Mouse (Mus musculus) splenic B cell, adult 2 months (primary cell): Measurements from ENCODE around the gene Grsf1.

Experiments used
- DNase-seq: peaks from one replicate; pipeline ENCODE4 v3.0.0-alpha.2; 2011; ENCODE audit warnings: low read depth, low spot score
- H3K27me3 ChIP-seq: 2 replicates; pipeline ENCODE4 v1.6.1; 2012; ENCODE audit warnings: mild to moderate bottlenecking, low read length, moderate library complexity, mixed read lengths; ENCODE audit not compliant: control insufficient read depth, poor library complexity, insufficient read depth, severe bottlenecking
- H3K36me3 ChIP-seq: 2 replicates; pipeline ENCODE4 v1.6.1; 2012; ENCODE audit warnings: mild to moderate bottlenecking, low read length, moderate library complexity, mixed read lengths; ENCODE audit not compliant: control insufficient read depth, poor library complexity, insufficient read depth, severe bottlenecking

The Grsf1 gene

GRCm38 (mm10) chr5:88674703-88675442 lies 1.1 kb downstream of the Grsf1 start:
- H3K36me3 ChIP-seq = 0 out of 2 replicates have a peak, but pooled peaks cover 5% of the 10 kb centered on the region
- H3K27me3 ChIP-seq = no peaks in the 10 kb centered on the region
- DNase-seq = peak; percentile 9

GRCm38 (mm10) chr5:88663875-88664274 lies 12.1 kb downstream of the Grsf1 start:
- no peak for DNase-seq
- Histone ChIP-seq H3K27me3 (no peaks in the 10 kb centered on the region), H3K36me3 (peaks cover 15% of the 10 kb centered on the region)

GRCm38 (mm10) chr5:88663151-88663550 lies 12.8 kb downstream of the Grsf1 start:
- no peaks in the 10 kb centered on the region for H3K27me3 ChIP-seq
- H3K36me3 ChIP-seq = peaks cover 15% of the 10 kb centered on the region
- DNase-seq = no peak

GRCm38 (mm10) chr5:88657868-88658267 lies 18.1 kb downstream of the Grsf1 start:
- no peak for DNase-seq

GRCm38 (mm10) chr5:88652589-88652988 lies 23.4 kb downstream of the Grsf1 start:
- peaks cover 3% of the 10 kb centered on the region for H3K36me3 ChIP-seq
- H3K27me3 ChIP-seq = no peaks in the 10 kb centered on the region
- DNase-seq = no peak

More at GRCm38 (mm10) chr5:88657868-88658267, 18.1 kb downstream of the Grsf1 start:
- Histone ChIP-seq H3K36me3 (peaks cover 4% of the 10 kb centered on the region), H3K27me3 (no peaks in the 10 kb centered on the region)

- H3K36me3 ChIP-seq = peaks cover 3% of the 10 kb centered on the region
- H3K27me3 ChIP-seq = no peaks in the 10 kb centered on the region
- no peak for DNase-seq
These were observed 26.5 kb downstream of the Grsf1 start for GRCm38 (mm10) chr5:88649250-88650173.

- Histone ChIP-seq H3K36me3 (no peaks in the 10 kb centered on the region; the same call in 1 of the 2 replicates), H3K27me3 (no peaks in the 10 kb centered on the region)
- DNase-seq = no peak
These were observed 30.6 kb downstream of the Grsf1 start for GRCm38 (mm10) chr5:88645405-88645804.

GRCm38 (mm10) chr5:88644901-88645300 lies 31.1 kb downstream of the Grsf1 start:
- Histone ChIP-seq H3K27me3 (no peaks in the 10 kb centered on the region), H3K36me3 (no peaks in the 10 kb centered on the region; the same call in 1 of the 2 replicates)
- no peak for DNase-seq

- peaks cover 2% of the 10 kb centered on the region; the same call in 1 of the 2 replicates for H3K36me3 ChIP-seq
- no peaks in the 10 kb centered on the region for H3K27me3 ChIP-seq
- DNase-seq = no peak
These were observed 32.5 kb downstream of the Grsf1 start for GRCm38 (mm10) chr5:88643491-88643890.

GRCm38 (mm10) chr5:88642786-88643185 lies 33.2 kb downstream of the Grsf1 start:
- DNase-seq = no peak
- peaks cover 2% of the 10 kb centered on the region; the same call in 1 of the 2 replicates for H3K36me3 ChIP-seq
- H3K27me3 ChIP-seq = no peaks in the 10 kb centered on the region

- no peak for DNase-seq
- Histone ChIP-seq H3K36me3 (0 out of 2 replicates have a peak, but pooled peaks cover 2% of the 10 kb centered on the region), H3K27me3 (no peaks in the 10 kb centered on the region)
These were observed 41.9 kb downstream of the Grsf1 start for GRCm38 (mm10) chr5:88634076-88634475.

GRCm38 (mm10) chr5:88632463-88632862 lies 43.5 kb downstream of the Grsf1 start:
- DNase-seq = no peak
- Histone ChIP-seq H3K27me3 (no peaks in the 10 kb centered on the region), H3K36me3 (no peaks in the 10 kb centered on the region)

- Histone ChIP-seq H3K36me3 (no peaks in the 10 kb centered on the region), H3K27me3 (no peaks in the 10 kb centered on the region)
- DNase-seq = no peak
These were observed 44.4 kb downstream of the Grsf1 start for GRCm38 (mm10) chr5:88631545-88631944.

- peak; percentile 15 for DNase-seq
- Histone ChIP-seq H3K27me3 (no peaks in the 10 kb centered on the region), H3K36me3 (no peaks in the 10 kb centered on the region)
These were observed 45.1 kb downstream of the Grsf1 start for GRCm38 (mm10) chr5:88630883-88631282.

- H3K36me3 ChIP-seq = no peaks in the 10 kb centered on the region
- no peaks in the 10 kb centered on the region for H3K27me3 ChIP-seq
- DNase-seq = no peak
These were observed 46.0 kb downstream of the Grsf1 start for GRCm38 (mm10) chr5:88629987-88630386.
